Mouse (Mus musculus) CD4-positive, CD25-positive, alpha-beta regulatory T cell, adult 2 months (primary cell): ENCODE measurements around the gene Spata13.

ENCODE experiments used
- DNase-seq: peaks from one replicate; pipeline ENCODE4 v3.0.0-alpha.2; 2012; ENCODE audit warnings: low read depth, low spot score

The Spata13 gene

GRCm38 (mm10) chr14:60783196-60783595, 149.4 kb downstream of the Spata13 start:
- DNase-seq: peak; percentile 28

- peak; percentile 94 for DNase-seq
These were observed 150.9 kb downstream of the Spata13 start, which contains the start of gene Mipep for GRCm38 (mm10) chr14:60784427-60785315. Gene Mipep (plus strand): TSS chr14:60784573.

GRCm38 (mm10) chr14:60790103-60790502, 156.3 kb downstream of the Spata13 start:
- DNase-seq: peak; percentile 78

- DNase-seq: no peak
These were observed 163.0 kb downstream of the Spata13 start for GRCm38 (mm10) chr14:60796600-60797322.

GRCm38 (mm10) chr14:60797596-60797995, 163.8 kb downstream of the Spata13 start:
- no peak for DNase-seq

GRCm38 (mm10) chr14:60798721-60799120, 164.9 kb downstream of the Spata13 start:
- no peak for DNase-seq

- DNase-seq: peak; percentile 72
These were observed 166.2 kb downstream of the Spata13 start for GRCm38 (mm10) chr14:60799762-60800728.

GRCm38 (mm10) chr14:60802026-60802425, 168.2 kb downstream of the Spata13 start:
- no peak for DNase-seq

GRCm38 (mm10) chr14:60804978-60805377, 171.2 kb downstream of the Spata13 start:
- no peak for DNase-seq

- DNase-seq: no peak
These were observed 172.1 kb downstream of the Spata13 start for GRCm38 (mm10) chr14:60805871-60806270.

- DNase-seq: peak; percentile 9
These were observed 173.1 kb downstream of the Spata13 start for GRCm38 (mm10) chr14:60806891-60807344.

- DNase-seq: no peak
These were observed 176.1 kb downstream of the Spata13 start for GRCm38 (mm10) chr14:60809881-60810280.

- DNase-seq: no peak
These were observed 177.7 kb downstream of the Spata13 start for GRCm38 (mm10) chr14:60811547-60811946.
